Mouse (Mus musculus): ENCODE measurements around the gene Pyroxd2.
"Not testable (repeated sequence)": the region's sequence is repeated elsewhere in the genome, so short reads cannot be mapped to it uniquely, and the experiment has no call there.

Pyroxd2 gene

GRCm38 (mm10) chr19:42689786-42690185 is 62.8 kb downstream of the Pyroxd2 start:
- no peak for DNase-seq (ENCODE audit: low spot score in 2 of 2)

DNA sequence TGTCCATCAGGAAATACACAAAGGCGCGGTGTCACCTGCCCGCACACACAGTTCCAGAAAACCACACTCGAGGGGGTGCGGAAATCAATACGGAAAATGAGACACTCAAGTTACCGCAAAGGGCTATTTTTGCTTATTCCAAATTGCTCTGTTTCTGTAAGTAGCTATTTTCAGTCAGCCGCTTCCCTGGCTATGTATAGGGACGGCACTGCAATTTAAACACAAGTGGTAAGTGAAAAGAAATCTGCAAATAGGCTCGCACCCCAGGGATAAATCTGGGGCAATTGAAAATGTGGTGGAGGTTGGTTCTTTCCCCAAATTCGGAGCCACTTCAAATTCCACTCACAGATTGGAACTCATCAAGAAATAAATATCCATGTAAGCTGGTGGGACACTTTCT is 63.3 kb downstream of the Pyroxd2 start:
- DNase-seq (ENCODE audit: low spot score in 2 of 2) = no peak

DNA sequence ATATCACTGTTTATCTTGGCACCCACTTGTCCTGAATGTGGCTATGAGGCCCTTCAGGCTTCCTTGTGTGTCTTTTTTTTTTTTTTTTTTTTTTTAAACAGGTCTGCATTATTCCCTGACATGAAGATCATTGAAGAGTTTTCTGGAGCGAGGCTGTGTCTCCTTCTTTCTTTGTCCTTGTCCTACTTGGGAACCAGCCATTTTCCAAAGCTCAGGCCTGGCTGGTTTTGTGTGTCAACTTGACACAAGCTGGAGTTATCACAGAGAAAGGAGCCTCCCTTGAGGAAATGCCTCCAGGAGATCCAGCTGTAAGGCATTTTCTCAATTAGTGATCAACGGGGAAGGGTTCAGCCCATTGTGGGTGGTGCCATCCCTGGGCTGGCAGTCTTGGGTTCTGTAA is 69.8 kb downstream of the Pyroxd2 start:
- not testable (repeated sequence) for DNase-seq (ENCODE audit: low spot score in 2 of 2)

GRCm38 (mm10) chr19:42678191-42678590 is 74.4 kb downstream of the Pyroxd2 start:
- DNase-seq (ENCODE audit: low spot score in 2 of 2) = no peak

DNA sequence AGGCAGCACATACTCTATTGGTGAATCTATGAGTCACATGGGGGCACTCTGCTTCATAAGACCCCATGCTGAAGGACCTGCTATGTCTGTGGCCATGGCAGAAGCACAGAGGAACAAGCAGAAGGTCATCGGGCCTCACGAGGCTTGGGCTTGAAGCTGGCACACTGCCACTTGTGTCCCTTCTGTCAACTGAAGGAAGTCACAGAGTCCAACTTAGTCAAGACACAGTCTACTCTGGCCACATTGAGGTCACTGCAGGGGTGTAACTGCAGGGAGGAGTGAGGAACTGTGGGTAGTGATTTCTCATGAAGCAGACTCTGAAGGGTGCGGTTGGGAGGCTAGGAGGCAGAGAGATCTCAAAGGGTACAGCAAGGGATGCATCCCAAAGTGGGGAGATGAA is 75.1 kb downstream of the Pyroxd2 start:
- no peak for DNase-seq (ENCODE audit: low spot score in 2 of 2)

- DNase-seq (ENCODE audit: low spot score in 2 of 2) = no peak
Observed at GRCm38 (mm10) chr19:42676931-42677330, 75.6 kb downstream of the Pyroxd2 start.
